Mouse (Mus musculus) heart, adult 8-10 months (tissue): ENCODE results near the gene Saysd1. TPM values are rescaled to one million over a fixed set of nuclear protein-coding genes. Genes with fewer than 3 reads are reported as not detected.

ENCODE experiments used
- DNase-seq: peaks from one replicate; pipeline ENCODE4 v3.0.0; 2022; ENCODE audit warnings: low spot score
- total RNA-seq, 4 experiments: library from RNA; stranded (reverse); gene quantifications; 2 replicates each; pipeline ENCODE4 v1.2.4; 2022

Gene Saysd1
- total RNA-seq, 4 experiments from 2014 or later: 2.6 to 3.2 (median 2.7) TPM

DNA sequence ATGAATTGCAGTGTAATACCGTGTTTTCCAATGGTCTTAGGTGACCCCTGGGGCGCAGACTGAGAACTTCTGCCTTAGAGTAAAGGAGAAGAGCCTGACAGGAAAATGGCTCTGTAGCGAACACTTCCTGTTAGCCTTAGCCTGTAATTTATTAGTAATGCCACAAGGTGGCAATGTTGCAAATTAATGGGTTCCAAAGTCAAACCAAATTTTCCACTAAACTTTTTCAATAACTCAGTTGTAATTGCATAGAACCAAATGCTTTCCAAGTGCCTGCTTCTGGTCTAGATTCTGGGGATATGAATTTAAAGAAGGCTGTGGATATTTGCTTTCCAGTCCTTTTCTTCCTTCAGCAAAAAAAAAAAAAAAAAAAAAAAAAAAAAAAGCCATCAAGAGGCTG is 26.1 kb downstream of the Saysd1 start:
- DNase-seq: no peak

DNA sequence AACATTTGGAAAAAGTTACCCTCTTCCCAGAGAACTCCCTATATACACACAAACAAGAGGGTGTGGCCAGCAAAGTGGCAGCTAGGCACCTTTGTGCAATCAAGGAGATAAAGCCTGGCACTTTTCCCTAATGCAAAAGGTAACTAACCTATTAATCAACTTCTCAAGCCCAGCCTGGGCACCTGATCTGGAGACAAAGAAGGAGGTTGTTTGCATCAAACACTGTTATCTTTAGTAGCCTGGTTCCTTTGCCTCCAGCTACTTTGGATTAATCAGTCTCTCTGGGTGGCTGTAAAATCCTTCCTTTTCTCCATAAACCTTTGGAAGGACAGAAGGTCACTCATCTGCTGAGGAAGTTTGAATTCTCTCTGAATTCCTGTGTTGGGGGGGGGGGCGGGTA is 27.4 kb downstream of the Saysd1 start:
- DNase-seq: no peak

DNA sequence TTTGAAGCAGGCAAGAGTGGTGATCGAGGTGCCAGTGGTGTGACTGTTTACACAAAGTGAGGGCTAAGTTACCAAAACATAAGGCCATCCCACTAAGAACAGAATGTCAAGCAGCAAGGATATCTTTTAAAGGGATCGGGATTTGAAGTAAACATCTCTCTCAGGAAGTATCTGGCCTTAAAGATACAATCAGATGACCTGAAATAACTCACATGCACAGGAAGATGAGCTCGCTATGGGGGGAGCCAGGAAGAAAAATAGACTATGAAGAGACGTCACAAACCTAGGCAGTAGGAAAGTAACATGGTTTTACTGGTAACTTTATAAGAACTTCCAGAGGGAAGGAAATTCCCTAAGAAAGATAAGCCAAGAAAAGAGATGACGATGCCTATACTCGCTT is 32.1 kb downstream of the Saysd1 start:
- DNase-seq: no peak

GRCm38 (mm10) chr14:20103207-20103606 is 35.1 kb downstream of the Saysd1 start:
- no peak for DNase-seq

DNA sequence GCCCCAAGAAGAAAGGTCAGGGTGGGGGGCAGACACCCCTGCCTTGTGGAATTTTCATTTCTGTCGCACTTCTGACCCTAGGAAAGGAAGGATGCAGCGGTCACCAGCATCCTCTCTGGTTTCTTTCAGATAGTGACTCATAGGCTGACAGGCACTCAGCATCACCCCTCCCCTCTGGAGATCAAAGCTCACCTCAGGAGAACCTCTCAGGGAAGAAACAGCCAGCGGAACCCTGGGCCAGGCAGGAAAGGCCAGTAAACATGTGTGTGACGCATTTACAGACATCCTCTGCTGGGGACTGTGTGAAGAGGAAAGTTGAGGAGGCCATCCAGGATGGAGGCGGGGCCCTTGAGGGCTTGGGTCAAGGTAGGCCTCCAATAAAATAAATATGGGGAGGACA is 40.3 kb downstream of the Saysd1 start:
- no peak for DNase-seq

DNA sequence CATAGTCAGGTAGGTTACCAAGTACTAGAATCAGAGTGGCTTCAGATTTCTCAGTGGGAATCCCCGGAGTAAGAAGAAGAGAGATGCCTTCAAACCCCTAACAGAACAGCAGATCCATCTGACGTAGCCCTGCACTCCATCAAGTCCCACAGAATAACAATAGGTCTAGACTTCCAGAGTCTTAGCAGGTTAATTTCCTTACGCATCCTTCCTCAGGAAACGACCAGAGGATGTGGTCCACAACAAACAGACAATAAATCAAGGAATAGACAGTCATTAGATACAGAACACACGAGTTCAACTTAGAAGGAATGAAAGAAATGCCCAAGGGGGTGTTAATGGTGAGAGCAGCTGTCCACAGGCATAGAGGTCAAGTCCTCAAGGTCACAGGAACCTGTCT is 43.4 kb downstream of the Saysd1 start:
- DNase-seq: no peak

DNA sequence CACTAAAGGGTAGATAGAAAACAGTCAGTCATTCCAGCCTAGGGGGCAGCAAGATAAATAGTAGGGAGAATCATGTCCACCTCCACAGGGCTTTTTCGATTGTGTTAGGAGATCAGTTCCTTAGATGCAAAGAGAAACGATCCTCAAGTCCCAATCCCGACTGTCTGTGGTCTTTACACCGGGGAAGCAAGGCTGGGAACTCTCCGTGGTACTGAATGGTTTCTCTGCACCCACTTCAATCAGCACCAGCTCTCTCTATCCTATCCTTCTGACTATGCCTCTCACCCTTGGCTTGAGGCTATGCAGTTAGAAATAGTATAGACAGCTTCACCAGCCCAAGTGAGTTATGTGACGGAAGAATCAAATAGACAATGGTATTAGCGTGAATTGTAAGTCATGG is 44.8 kb downstream of the Saysd1 start:
- no peak for DNase-seq

GRCm38 (mm10) chr14:20084335-20084734 is 54.0 kb downstream of the Saysd1 start:
- no peak for DNase-seq

GRCm38 (mm10) chr14:20082536-20083325 is 55.6 kb downstream of the Saysd1 start:
- DNase-seq: peak; percentile 93

DNA sequence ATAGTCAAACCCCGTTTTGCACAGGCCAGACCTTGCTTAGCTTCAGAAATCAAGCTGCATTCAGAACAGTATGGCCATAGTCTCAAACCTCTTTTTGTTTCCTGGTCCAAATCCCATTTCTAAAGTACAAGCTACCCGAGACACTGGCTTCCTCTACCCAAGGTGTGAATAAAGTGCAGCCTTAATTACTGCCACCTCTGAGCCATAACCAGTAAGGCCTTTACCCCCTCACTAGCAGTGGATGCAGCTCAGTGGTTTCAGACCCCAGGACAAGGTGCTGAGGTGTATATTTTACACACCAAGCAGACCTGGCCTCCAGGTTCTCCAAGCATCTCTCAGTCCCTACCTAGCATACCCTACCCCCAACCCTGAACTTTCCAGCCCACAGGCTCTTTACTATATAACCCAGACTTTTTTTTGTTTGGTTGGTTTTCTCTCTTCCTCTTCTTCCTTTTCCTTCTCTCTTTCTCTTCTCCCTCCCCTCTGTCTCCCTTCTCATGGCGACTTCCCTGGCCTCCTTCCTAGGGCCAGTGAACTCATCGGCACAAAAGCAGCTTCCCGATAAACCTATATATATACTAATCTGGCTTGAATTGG is 56.3 kb downstream of the Saysd1 start:
- DNase-seq: no peak

- no peak for DNase-seq
These were observed 57.2 kb downstream of the Saysd1 start for GRCm38 (mm10) chr14:20081084-20081483.

- no peak for DNase-seq
These were observed 61.2 kb downstream of the Saysd1 start for GRCm38 (mm10) chr14:20077181-20077580.

GRCm38 (mm10) chr14:20075544-20075943 is 62.8 kb downstream of the Saysd1 start:
- no peak for DNase-seq

GRCm38 (mm10) chr14:20074759-20075158 is 63.6 kb downstream of the Saysd1 start:
- no peak for DNase-seq

GRCm38 (mm10) chr14:20070629-20071028 is 67.7 kb downstream of the Saysd1 start:
- DNase-seq: no peak

DNA sequence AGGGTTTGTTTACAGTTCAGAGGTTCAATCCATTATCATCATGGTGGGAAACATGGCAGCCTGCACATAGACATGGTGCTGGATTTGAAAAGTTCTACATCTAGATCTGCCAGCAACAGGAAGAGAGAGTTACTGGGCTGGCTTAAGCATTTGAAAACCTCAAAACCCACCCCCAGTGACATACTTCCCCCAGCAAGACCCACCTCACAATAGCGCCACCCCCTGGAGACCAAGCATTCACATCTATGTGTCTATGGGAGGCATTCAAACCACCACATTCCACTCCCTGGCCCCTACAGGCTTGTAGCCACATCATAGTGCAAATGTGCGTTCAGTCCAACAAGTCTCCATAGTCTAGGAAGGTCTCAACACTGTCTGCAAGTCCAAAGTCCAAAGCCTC is 70.0 kb downstream of the Saysd1 start:
- DNase-seq: no peak

DNA sequence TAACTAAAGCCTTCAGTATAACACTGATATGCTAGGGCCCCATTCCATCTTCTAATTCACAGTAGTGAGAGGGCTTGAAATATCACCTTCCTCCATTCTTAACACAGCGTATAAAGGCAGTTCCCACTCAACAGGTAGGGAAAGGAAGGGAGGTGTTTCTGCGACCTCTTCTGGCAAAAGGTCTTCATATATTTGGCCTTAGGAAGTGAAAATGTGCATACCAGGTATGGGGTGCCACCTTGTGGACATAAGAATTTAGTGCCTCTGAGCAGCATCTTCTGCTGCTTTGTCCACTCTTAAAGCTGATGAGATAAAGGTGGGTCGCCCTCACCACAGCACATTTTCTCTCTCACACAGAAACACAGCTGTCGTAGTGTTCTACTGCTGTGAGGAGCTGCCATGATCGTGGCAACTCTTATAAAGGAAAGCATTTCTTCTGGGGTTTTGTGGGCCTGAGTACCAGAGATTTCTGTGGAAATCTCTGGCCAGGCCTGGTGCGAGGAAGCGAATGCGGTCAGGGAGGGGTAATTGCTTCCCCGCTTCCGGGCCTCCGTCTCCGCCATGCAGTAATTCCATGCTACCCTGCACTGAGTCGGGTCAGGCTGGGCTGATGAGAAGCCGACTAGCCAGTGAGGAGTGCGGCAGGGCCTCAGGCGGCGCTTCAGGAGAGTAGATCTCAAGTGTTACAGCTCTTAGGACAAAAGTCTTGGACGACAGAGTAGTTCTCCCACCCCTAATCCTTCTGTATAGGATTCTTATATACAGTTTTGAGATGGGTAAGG is 70.8 kb downstream of the Saysd1 start:
- DNase-seq: peak; percentile 77

DNA sequence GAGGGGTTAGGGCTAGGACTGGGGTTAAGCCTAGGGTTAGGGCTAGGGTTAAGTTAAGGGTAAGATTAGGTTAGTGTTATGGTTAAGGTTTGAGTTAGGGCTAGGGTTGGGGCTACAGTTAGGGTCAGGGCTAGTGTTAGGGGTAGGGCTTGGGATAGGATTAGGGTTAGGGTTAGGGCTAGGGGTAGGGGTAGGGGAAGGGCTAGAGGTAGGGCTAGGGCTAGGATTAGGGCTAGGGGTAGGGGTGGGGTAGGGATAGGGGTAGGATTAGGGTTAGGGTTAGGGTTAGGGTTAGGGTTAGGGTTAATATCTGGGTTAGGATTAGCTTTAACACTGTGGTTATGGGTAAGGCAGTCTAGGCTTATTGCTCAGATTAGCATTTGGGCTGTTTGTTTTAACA is 73.6 kb downstream of the Saysd1 start:
- DNase-seq: no peak

DNA sequence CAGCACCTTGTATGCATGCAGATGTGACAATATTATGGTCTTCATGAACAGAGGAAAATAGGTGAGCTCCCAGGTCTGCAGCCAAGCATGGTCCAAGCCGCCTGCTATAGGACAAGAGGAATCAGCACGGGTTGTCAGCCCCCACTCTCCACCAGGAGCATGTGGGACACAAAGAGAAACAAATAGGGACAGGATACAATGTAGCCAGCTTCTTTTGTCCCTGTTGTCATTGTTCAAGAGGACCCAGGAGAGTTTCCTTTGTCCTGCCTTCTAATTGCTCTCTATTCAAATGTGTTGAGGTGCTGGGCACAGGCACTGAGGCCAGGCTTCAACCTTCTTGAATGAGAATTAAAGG is 89.9 kb downstream of the Saysd1 start:
- DNase-seq: no peak

GRCm38 (mm10) chr14:20047814-20048480 is 90.4 kb downstream of the Saysd1 start:
- DNase-seq: no peak

- DNase-seq: no peak
These were observed 91.0 kb downstream of the Saysd1 start for GRCm38 (mm10) chr14:20047291-20047690.

- DNase-seq: no peak
These were observed 94.3 kb downstream of the Saysd1 start for GRCm38 (mm10) chr14:20044036-20044435.
